8 mouse cellular contexts compared by ENCODE assay signal in genomic region chr7:130959868-130960267, GRCm38 (mm10). TPM values are rescaled to one million over a fixed set of nuclear protein-coding genes. Genes with fewer than 3 reads are reported as not detected.
A peak's percentile ranks its signal among the peaks of the same experiment; 100 is the strongest.
DNase-seq lines count a peak whose midpoint lies in the region; ATAC-seq lines count a peak whose summit lies in the region.

No protein-coding gene starts in this region.

- H3K36me3 ChIP-seq in kidney, embryonic 15.5 days, result no peaks in the 10 kb centered on the region
- H3K36me3 ChIP-seq in heart, embryonic 16.5 days (ENCODE audit: control insufficient read depth, insufficient read depth), result no peaks in the 10 kb centered on the region
- no peaks in the 10 kb centered on the region for H3K36me3 ChIP-seq in limb, embryonic 15.5 days
- no peaks in the 10 kb centered on the region for H3K36me3 ChIP-seq in hindbrain, embryonic 11.5 days (ENCODE audit: control insufficient read depth, insufficient read depth, low read length)

- WGBS in kidney, embryonic 15.5 days, result 57% methylated on average over 7 of the region's 7 CpGs
- 17% methylated on average over 7 of the region's 7 CpGs for WGBS in heart, embryonic 16.5 days
- WGBS in limb, embryonic 15.5 days, result 31% methylated on average over 7 of the region's 7 CpGs
- 54% methylated on average over 7 of the region's 7 CpGs for WGBS in hindbrain, embryonic 11.5 days

- no peak overlapping the region for H3K9ac ChIP-seq in kidney, embryonic 15.5 days
- H3K9ac ChIP-seq in heart, embryonic 16.5 days (ENCODE audit: low read length), result no peak overlapping the region
- H3K9ac ChIP-seq in limb, embryonic 15.5 days, result no peak overlapping the region
- no peak overlapping the region for H3K9ac ChIP-seq in hindbrain, embryonic 11.5 days (ENCODE audit: low read depth, low read length)

- no peaks in the 10 kb centered on the region for H3K9me3 ChIP-seq in kidney, embryonic 15.5 days (replicated peaks)
- no peaks in the 10 kb centered on the region for H3K9me3 ChIP-seq in heart, embryonic 16.5 days (replicated peaks; ENCODE audit: control insufficient read depth, low read length)
- H3K9me3 ChIP-seq in limb, embryonic 15.5 days, result no peaks in the 10 kb centered on the region
- no peaks in the 10 kb centered on the region for H3K9me3 ChIP-seq in hindbrain, embryonic 11.5 days (ENCODE audit: control insufficient read depth, low read length)

- no peak overlapping the region for H3K27ac ChIP-seq in kidney, embryonic 15.5 days
- H3K27ac ChIP-seq in heart, embryonic 16.5 days (ENCODE audit: low read length), result peak overlapping the region; percentile 49
- peak overlapping the region; percentile 44; the same call in 1 of the 2 replicates for H3K27ac ChIP-seq in limb, embryonic 15.5 days
- no peak overlapping the region for H3K27ac ChIP-seq in hindbrain, embryonic 11.5 days (ENCODE audit: low read depth, low read length)

- no peak overlapping the region for H3K4me3 ChIP-seq in kidney, embryonic 15.5 days (replicated peaks)
- H3K4me3 ChIP-seq in heart, embryonic 16.5 days (ENCODE audit: low read length), result no peak overlapping the region
- no peak overlapping the region for H3K4me3 ChIP-seq in limb, embryonic 15.5 days
- no peak overlapping the region for H3K4me3 ChIP-seq in hindbrain, embryonic 11.5 days (ENCODE audit: low read depth, low read length)

- H3K4me2 ChIP-seq in kidney, embryonic 15.5 days, result no peak overlapping the region
- H3K4me2 ChIP-seq in heart, embryonic 16.5 days (ENCODE audit: low read depth, low read length), result peak overlapping the region; percentile 34
- no peak overlapping the region for H3K4me2 ChIP-seq in limb, embryonic 15.5 days
- no peak overlapping the region for H3K4me2 ChIP-seq in hindbrain, embryonic 11.5 days (replicated peaks; ENCODE audit: low read depth, low read length)

- H3K4me1 ChIP-seq in kidney, embryonic 15.5 days, result peaks cover 5% of the 10 kb centered on the region
- H3K4me1 ChIP-seq in heart, embryonic 16.5 days (ENCODE audit: control insufficient read depth, insufficient read depth, low read length), result peaks cover 33% of the 10 kb centered on the region
- H3K4me1 ChIP-seq in limb, embryonic 15.5 days, result peaks cover 34% of the 10 kb centered on the region
- no peaks in the 10 kb centered on the region for H3K4me1 ChIP-seq in hindbrain, embryonic 11.5 days (replicated peaks; ENCODE audit: control insufficient read depth, insufficient read depth, low read length)

- no peak for ATAC-seq in kidney, embryonic 15.5 days (replicated peaks; ENCODE audit: low FRiP score)
- ATAC-seq in heart, embryonic 16.5 days (replicated peaks; ENCODE audit: extremely low read depth, insufficient read depth, low FRiP score), result peak; percentile 58; the same call in 1 of the 2 replicates
- ATAC-seq in limb, embryonic 15.5 days (ENCODE audit: insufficient number of reproducible peaks, low FRiP score, low TSS enrichment, low read depth), result 0 out of 2 replicates have a peak, but pooled peaks have one; percentile 26
- ATAC-seq in inflammation-experienced regulatory T-cells, adult 6 months, result no peak
- no peak for ATAC-seq in hindbrain, embryonic 11.5 days (ENCODE audit: low FRiP score)

- H3K27me3 ChIP-seq in kidney, embryonic 15.5 days, result no peaks in the 10 kb centered on the region; the same call in 1 of the 2 replicates
- H3K27me3 ChIP-seq in heart, embryonic 16.5 days (ENCODE audit: control insufficient read depth, insufficient read depth, low read length), result no peaks in the 10 kb centered on the region
- no peaks in the 10 kb centered on the region for H3K27me3 ChIP-seq in limb, embryonic 15.5 days
- H3K27me3 ChIP-seq in hindbrain, embryonic 11.5 days (ENCODE audit: control insufficient read depth, insufficient read depth, low read length), result no peaks in the 10 kb centered on the region

- peak; percentile 90 for DNase-seq in kidney, adult 11 months
- DNase-seq in adipocyte (ENCODE audit: low spot score), result peak; percentile 68
- DNase-seq in adrenal gland, postnatal 4 days (ENCODE audit: low spot score in 2 of 2), result no peak
- DNase-seq in hindbrain, embryonic 11.5 days (ENCODE audit: low spot score), result no peak

RNA-seq across cellular contexts. Expression of gene Htra1, which starts 24.0 kb away (rescaled TPM):
- 13.4 and 14.3 TPM in 2 replicates for polyA plus RNA-seq in kidney, embryonic 15.5 days (2015; fragmentation: Nextera tagmentation; extraction: Ambion mirVana)
- polyA plus RNA-seq in heart, embryonic 16.5 days (2015; fragmentation: Nextera tagmentation; extraction: Ambion mirVana), result 63.4 and 65.6 TPM in 2 replicates
- 317 and 324 TPM in 2 replicates for polyA plus RNA-seq in limb, embryonic 15.5 days (2015; fragmentation: Nextera tagmentation; extraction: Ambion mirVana)
- 10 to 100 TPM; 52.9 to 66.2 TPM for total RNA-seq in adrenal gland, postnatal 4 days (2021)
- not detected for polyA plus RNA-seq in inflammation-experienced regulatory T-cells, adult 6 months (2017; shearing (Covaris generic))
- polyA plus RNA-seq in hindbrain, embryonic 11.5 days (2014; fragmentation: Nextera tagmentation; extraction: Ambion mirVana), result 7.3 and 19.0 TPM in 2 replicates

Comparison
In these comparisons a context has a peak if more than half of its experiments do, and no peak if none do; other contexts are left out.
1. DNase-seq: peak in kidney, adult 11 months (single experiment) and adipocyte (single experiment); none in adrenal gland, postnatal 4 days (0 of 2) and hindbrain, embryonic 11.5 days (single experiment).
2. ATAC-seq: peak in heart, embryonic 16.5 days (single experiment) and limb, embryonic 15.5 days (single experiment); none in kidney, embryonic 15.5 days (single experiment), inflammation-experienced regulatory T-cells, adult 6 months (single experiment) and hindbrain, embryonic 11.5 days (single experiment).
3. H3K27ac ChIP-seq: peak in heart, embryonic 16.5 days (single experiment) and limb, embryonic 15.5 days (single experiment); none in kidney, embryonic 15.5 days (single experiment) and hindbrain, embryonic 11.5 days (single experiment).